Mouse (Mus musculus) heart, embryonic 11.5 days (tissue): ENCODE measurements around the gene Lman1l. TPM values are rescaled to one million over a fixed set of nuclear protein-coding genes. Genes with fewer than 3 reads are reported as not detected.

Experiments
- ATAC-seq: fragments of 200-750 bp; cut with Nextera tagmentation; replicated peaks from 2 replicates; pipeline ENCODE4 v1.8.0; 2017; ENCODE audit warnings: moderate library complexity; ENCODE audit not compliant: insufficient number of reproducible peaks, low FRiP score, low TSS enrichment
- H3K27ac ChIP-seq: fragments of 300-500 bp; sonication (generic); 2 replicates; pipeline ENCODE4 v1.5.1; 2014; ENCODE audit warnings: mild to moderate bottlenecking, low read depth, low read length
- H3K27me3 ChIP-seq: fragments of 300-500 bp; sonication (generic); 2 replicates; pipeline ENCODE4 v1.6.1; 2014; ENCODE audit warnings: mild to moderate bottlenecking, low read length, mixed read lengths; ENCODE audit not compliant: control insufficient read depth, insufficient read depth
- H3K36me3 ChIP-seq: fragments of 300-500 bp; sonication (generic); 2 replicates; pipeline ENCODE4 v1.6.1; 2014; ENCODE audit warnings: mild to moderate bottlenecking, low read length, moderate library complexity, mixed read lengths; ENCODE audit not compliant: control insufficient read depth, insufficient read depth
- H3K4me1 ChIP-seq: fragments of 300-500 bp; sonication (generic); 2 replicates; pipeline ENCODE4 v1.6.1; 2014; ENCODE audit warnings: low read length; ENCODE audit not compliant: control insufficient read depth, insufficient read depth
- H3K4me2 ChIP-seq: fragments of 300-500 bp; sonication (generic); 2 replicates; pipeline ENCODE4 v1.6.1; 2014; ENCODE audit warnings: mild to moderate bottlenecking, moderate library complexity
- H3K4me3 ChIP-seq: fragments of 300-500 bp; sonication (generic); 2 replicates; pipeline ENCODE4 v1.5.1; 2014; ENCODE audit warnings: low read depth, low read length
- H3K9ac ChIP-seq: fragments of 300-500 bp; sonication (generic); 2 replicates; pipeline ENCODE4 v1.6.1; 2014; ENCODE audit warnings: mild to moderate bottlenecking, low read depth, low read length, moderate library complexity
- H3K9me3 ChIP-seq: fragments of 300-500 bp; sonication (generic); replicated peaks from 2 replicates; pipeline ENCODE4 v1.6.1; 2016; ENCODE audit warnings: low read length; ENCODE audit not compliant: control insufficient read depth
- WGBS: fragments of 180-500 bp; shearing (Covaris S2); extraction: QIAGEN DNeasy Blood & Tissue Kit; methylation state at CpG from one replicate; pipeline ENCODE4 v1.1.7; 2014; ENCODE audit not compliant: insufficient replicate concordance; 5-methylcytosine and 5-hydroxymethylcytosine counted together
- polyA plus RNA-seq: library from polyadenylated mRNA; unstranded; fragments of >200 nt; fragmentation: Nextera tagmentation; extraction: Ambion mirVana; gene quantifications from 2 replicates; pipeline ENCODE4 v1.2.1, GENCODE M21; 2014

The Lman1l gene
- polyA plus RNA-seq, 1 experiment from 2014 or later = not detected

GRCm38 (mm10) chr9:57606139-57606851, 14.3 kb downstream of the Lman1l start, which contains the start of gene Cplx3:
Gene Cplx3, minus strand, starts transcription at chr9:57606281.
- H3K4me2 ChIP-seq = no peak within 1 kb of the TSS
- no peaks in the 10 kb centered on the region for H3K9me3 ChIP-seq
- 4% methylated on average over 24 of the region's 24 CpGs for WGBS
- H3K4me1 ChIP-seq = peaks cover 12% of the 10 kb centered on the region
- H3K4me3 ChIP-seq = no peak within 1 kb of the TSS
- no peak within 1 kb of the TSS for H3K27ac ChIP-seq
- peaks cover 41% of the 10 kb centered on the region for H3K27me3 ChIP-seq
- no peaks in the 10 kb centered on the region for H3K36me3 ChIP-seq
- no peak for ATAC-seq
- H3K9ac ChIP-seq = no peak within 1 kb of the TSS

DNA sequence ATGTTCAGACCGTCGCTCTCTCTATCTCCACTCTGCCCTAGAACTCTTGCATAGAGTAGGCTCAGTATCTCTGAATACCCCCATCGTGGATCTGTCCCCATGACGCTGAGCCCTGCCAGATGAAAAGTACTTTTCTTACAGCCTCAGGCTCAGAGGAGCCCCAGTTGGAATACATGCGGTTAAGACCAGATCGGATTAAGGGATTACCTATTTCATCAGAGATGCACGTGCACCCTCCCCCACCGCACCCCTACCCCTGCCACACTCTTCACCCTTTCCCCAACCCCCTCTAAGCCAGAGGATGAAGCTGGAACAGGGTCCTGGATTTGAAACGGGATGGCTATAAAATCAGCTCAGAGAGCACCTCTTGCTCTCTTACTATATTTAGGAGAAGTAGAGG, 15.1 kb downstream of the Lman1l start:
- Histone ChIP-seq H3K4me1 (peaks cover 20% of the 10 kb centered on the region), H3K36me3 (no peaks in the 10 kb centered on the region), H3K27me3 (peaks cover 39% of the 10 kb centered on the region), H3K4me3 (no peak overlapping the region), H3K9ac (no peak overlapping the region), H3K9me3 (no peaks in the 10 kb centered on the region), H3K4me2 (no peak overlapping the region), H3K27ac (no peak overlapping the region)
- 21% methylated on average over 9 of the region's 9 CpGs for WGBS
- ATAC-seq = no peak

- Histone ChIP-seq H3K9ac (no peak overlapping the region), H3K4me3 (no peak overlapping the region), H3K9me3 (no peaks in the 10 kb centered on the region), H3K36me3 (no peaks in the 10 kb centered on the region), H3K27me3 (peaks cover 37% of the 10 kb centered on the region), H3K4me1 (peaks cover 25% of the 10 kb centered on the region), H3K4me2 (no peak overlapping the region), H3K27ac (no peak overlapping the region)
- no peak for ATAC-seq
- 68% methylated on average over 4 of the region's 4 CpGs for WGBS
These were observed 15.7 kb downstream of the Lman1l start for GRCm38 (mm10) chr9:57604875-57605274.

GRCm38 (mm10) chr9:57602098-57602497, 18.5 kb downstream of the Lman1l start:
- WGBS = 40% methylated on average over 8 of the region's 8 CpGs
- no peak for ATAC-seq
- Histone ChIP-seq H3K9me3 (no peaks in the 10 kb centered on the region), H3K4me1 (peaks cover 44% of the 10 kb centered on the region), H3K36me3 (no peaks in the 10 kb centered on the region), H3K4me3 (no peak overlapping the region), H3K27me3 (peaks cover 28% of the 10 kb centered on the region), H3K4me2 (no peak overlapping the region), H3K9ac (no peak overlapping the region), H3K27ac (no peak overlapping the region)

DNA sequence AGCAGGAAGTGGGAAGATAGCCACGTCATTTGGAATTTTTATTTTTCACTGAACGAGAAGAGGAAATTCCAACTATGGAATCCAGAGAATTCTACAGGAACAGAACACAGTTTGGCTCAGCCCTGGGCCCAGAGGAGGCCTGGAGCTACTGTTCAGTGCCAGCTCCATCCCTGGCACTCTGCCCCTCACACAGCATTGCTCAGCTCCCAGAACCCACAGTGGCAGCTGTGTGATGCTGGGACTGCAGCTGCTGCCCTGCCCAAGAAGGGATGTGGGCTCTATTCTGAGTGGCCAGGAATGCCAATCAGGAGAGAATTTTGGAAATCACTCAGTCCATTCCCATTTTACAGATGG, 19.2 kb downstream of the Lman1l start:
- Histone ChIP-seq H3K27me3 (peaks cover 21% of the 10 kb centered on the region), H3K4me3 (no peak overlapping the region), H3K4me2 (no peak overlapping the region), H3K9me3 (no peaks in the 10 kb centered on the region), H3K9ac (0 out of 2 replicates have a peak overlapping the region, but pooled peaks have one; percentile 1), H3K4me1 (peaks cover 44% of the 10 kb centered on the region), H3K36me3 (no peaks in the 10 kb centered on the region), H3K27ac (no peak overlapping the region)
- WGBS = 21% methylated on average over 2 of the region's 2 CpGs
- ATAC-seq = no peak

GRCm38 (mm10) chr9:57600620-57601352, 19.8 kb downstream of the Lman1l start:
- peak; percentile 49; the same call in 1 of the 2 replicates for ATAC-seq
- 3% methylated on average over 3 of the region's 3 CpGs for WGBS

GRCm38 (mm10) chr9:57598851-57599563, 21.6 kb downstream of the Lman1l start:
- Histone ChIP-seq H3K4me1 (peaks cover 48% of the 10 kb centered on the region), H3K27me3 (0 out of 2 replicates have a peak, but pooled peaks cover 1% of the 10 kb centered on the region), H3K4me2 (no peak overlapping the region), H3K4me3 (no peak overlapping the region), H3K27ac (no peak overlapping the region), H3K9ac (peak overlapping the region; percentile 2; the same call in 1 of the 2 replicates), H3K36me3 (no peaks in the 10 kb centered on the region), H3K9me3 (no peaks in the 10 kb centered on the region)
- WGBS = 48% methylated on average over 8 of the region's 8 CpGs
- no peak for ATAC-seq

More at GRCm38 (mm10) chr9:57600620-57601352, 19.8 kb downstream of the Lman1l start:
- Histone ChIP-seq H3K36me3 (no peaks in the 10 kb centered on the region), H3K27me3 (peaks cover 17% of the 10 kb centered on the region), H3K27ac (no peak overlapping the region), H3K9ac (0 out of 2 replicates have a peak overlapping the region, but pooled peaks have one; percentile 1), H3K4me2 (peak overlapping the region; percentile 22; the same call in 1 of the 2 replicates), H3K4me3 (no peak overlapping the region), H3K9me3 (no peaks in the 10 kb centered on the region), H3K4me1 (peaks cover 42% of the 10 kb centered on the region)

DNA sequence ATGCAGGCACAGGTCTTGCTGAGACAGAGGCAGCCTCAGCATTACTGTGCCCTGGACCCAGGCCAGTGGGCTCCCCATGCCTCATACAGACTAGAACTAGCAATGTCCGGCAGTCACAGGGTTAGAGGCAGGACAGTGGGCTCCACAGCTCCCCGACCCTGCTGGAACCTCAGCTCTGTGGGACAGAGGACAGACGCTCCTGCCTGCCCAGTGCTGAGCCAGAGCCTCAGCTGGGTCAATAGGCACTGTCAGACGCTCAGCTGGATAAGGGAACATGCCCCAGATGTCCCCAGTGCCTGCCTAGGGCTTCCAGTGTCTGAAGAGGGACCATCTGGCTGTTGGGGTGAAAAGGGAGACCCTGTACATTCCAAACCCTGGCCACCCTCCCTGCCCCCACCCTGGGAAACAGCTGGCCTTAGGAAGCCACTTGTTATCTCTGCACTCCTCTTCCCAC, 22.6 kb downstream of the Lman1l start:
- Histone ChIP-seq H3K27me3 (no peaks in the 10 kb centered on the region), H3K4me3 (no peak overlapping the region), H3K9ac (0 out of 2 replicates have a peak overlapping the region, but pooled peaks have one; percentile 52), H3K27ac (no peak overlapping the region), H3K9me3 (no peaks in the 10 kb centered on the region), H3K4me1 (peaks cover 50% of the 10 kb centered on the region), H3K36me3 (no peaks in the 10 kb centered on the region; the same call in 1 of the 2 replicates), H3K4me2 (no peak overlapping the region)
- WGBS = 10% methylated on average over 4 of the region's 4 CpGs
- no peak for ATAC-seq
